Mouse (Mus musculus): ENCODE results near the gene Krt20. TPM values are rescaled to one million over a fixed set of nuclear protein-coding genes. Genes with fewer than 3 reads are reported as not detected.

Gene Krt20
- polyA plus RNA-seq, 1 experiment from 2014 or later, result 28.0 TPM

GRCm38 (mm10) chr11:99385813-99386721 lies 51.9 kb downstream of the Krt20 start:
- WGBS (ENCODE audit: insufficient replicate concordance), result 5% methylated on average over 71 of the region's 71 CpGs
- Histone ChIP-seq H3K4me3 (replicated peaks) (peak overlapping the region; percentile 62), H3K9me3 (replicated peaks) (no peaks in the 10 kb centered on the region), H3K9ac (peak overlapping the region; percentile 59), H3K36me3 (no peaks in the 10 kb centered on the region), H3K27ac (peak overlapping the region; percentile 84), H3K4me2 (peak overlapping the region; percentile 70), H3K4me1 (replicated peaks) (peaks cover 6% of the 10 kb centered on the region), H3K27me3 (peaks cover 16% of the 10 kb centered on the region)
- ATAC-seq (ENCODE audit: low read depth) (peak; percentile 83), DNase-seq (peak; percentile 61)

- DNase-seq (peak; percentile 24), ATAC-seq (ENCODE audit: low read depth) (no peak)
- Histone ChIP-seq H3K9ac (no peak overlapping the region), H3K27me3 (peaks cover 7% of the 10 kb centered on the region; the same call in 1 of the 2 replicates), H3K36me3 (no peaks in the 10 kb centered on the region), H3K4me1 (replicated peaks) (no peaks in the 10 kb centered on the region), H3K27ac (no peak overlapping the region), H3K4me2 (no peak overlapping the region), H3K4me3 (replicated peaks) (no peak overlapping the region), H3K9me3 (replicated peaks) (no peaks in the 10 kb centered on the region)
- 16% methylated on average over 5 of the region's 5 CpGs for WGBS (ENCODE audit: insufficient replicate concordance)
Observed at GRCm38 (mm10) chr11:99379568-99379967, 58.4 kb downstream of the Krt20 start.

Other genes starting within 250 kb of the Krt20 start
- gene Smarce1, start 207.1 kb downstream of the Krt20 start, polyA plus RNA-seq (2015; fragmentation: Nextera tagmentation; extraction: Ambion mirVana), result 96.0 and 123 TPM in 2 replicates
- gene Krt222, start 194.1 kb downstream of the Krt20 start, polyA plus RNA-seq (2015; fragmentation: Nextera tagmentation; extraction: Ambion mirVana), result 0.05 and 0.29 TPM in 2 replicates
- not detected in 2 replicates for gene Krt24, start 152.9 kb downstream of the Krt20 start, polyA plus RNA-seq (2015; fragmentation: Nextera tagmentation; extraction: Ambion mirVana)
- gene Krt25, start 115.2 kb downstream of the Krt20 start, polyA plus RNA-seq (2015; fragmentation: Nextera tagmentation; extraction: Ambion mirVana), result not detected in 2 replicates
- not detected in 2 replicates for gene Krt26, start 100.2 kb downstream of the Krt20 start, polyA plus RNA-seq (2015; fragmentation: Nextera tagmentation; extraction: Ambion mirVana)
- gene Krt27, start 87.0 kb downstream of the Krt20 start, polyA plus RNA-seq (2015; fragmentation: Nextera tagmentation; extraction: Ambion mirVana), result not detected in 2 replicates
- not detected in 2 replicates for gene Krt28, start 63.2 kb downstream of the Krt20 start, polyA plus RNA-seq (2015; fragmentation: Nextera tagmentation; extraction: Ambion mirVana)
- 4.2 and 4.6 TPM in 2 replicates for gene Krt10, start 48.8 kb downstream of the Krt20 start, polyA plus RNA-seq (2015; fragmentation: Nextera tagmentation; extraction: Ambion mirVana)
- gene Krt12, start 15.9 kb downstream of the Krt20 start, polyA plus RNA-seq (2015; fragmentation: Nextera tagmentation; extraction: Ambion mirVana), result not detected in 2 replicates
- 0.54 and 0.67 TPM in 2 replicates for gene Krt23, start 55.0 kb upstream of the Krt20 start, polyA plus RNA-seq (2015; fragmentation: Nextera tagmentation; extraction: Ambion mirVana)
- not detected in 2 replicates for gene Krt39, start 83.2 kb upstream of the Krt20 start, polyA plus RNA-seq (2015; fragmentation: Nextera tagmentation; extraction: Ambion mirVana)
- not detected in 2 replicates for gene Krt40, start 105.0 kb upstream of the Krt20 start, polyA plus RNA-seq (2015; fragmentation: Nextera tagmentation; extraction: Ambion mirVana)
- gene Krtap3-3, start 112.7 kb upstream of the Krt20 start, polyA plus RNA-seq (2015; fragmentation: Nextera tagmentation; extraction: Ambion mirVana), result not detected in 2 replicates
- gene Krtap3-2, start 118.7 kb upstream of the Krt20 start, polyA plus RNA-seq (2015; fragmentation: Nextera tagmentation; extraction: Ambion mirVana), result not detected in 2 replicates
- not detected in 2 replicates for gene Gm11939, start 121.3 kb upstream of the Krt20 start, polyA plus RNA-seq (2015; fragmentation: Nextera tagmentation; extraction: Ambion mirVana)
- gene Krtap3-1, start 128.5 kb upstream of the Krt20 start, polyA plus RNA-seq (2015; fragmentation: Nextera tagmentation; extraction: Ambion mirVana), result not detected in 2 replicates
- gene Krtap1-5, start 142.9 kb upstream of the Krt20 start, polyA plus RNA-seq (2015; fragmentation: Nextera tagmentation; extraction: Ambion mirVana), result not detected in 2 replicates
- not detected in 2 replicates for gene Krtap1-4, start 145.5 kb upstream of the Krt20 start, polyA plus RNA-seq (2015; fragmentation: Nextera tagmentation; extraction: Ambion mirVana)
- gene Krtap1-3, start 153.2 kb upstream of the Krt20 start, polyA plus RNA-seq (2015; fragmentation: Nextera tagmentation; extraction: Ambion mirVana), result not detected in 2 replicates
- not detected in 2 replicates for gene Krtap9-3, start 160.0 kb upstream of the Krt20 start, polyA plus RNA-seq (2015; fragmentation: Nextera tagmentation; extraction: Ambion mirVana)
- gene Gm11938, start 165.2 kb upstream of the Krt20 start, polyA plus RNA-seq (2015; fragmentation: Nextera tagmentation; extraction: Ambion mirVana), result not detected in 2 replicates
- not detected in 2 replicates for gene Gm11937, start 172.0 kb upstream of the Krt20 start, polyA plus RNA-seq (2015; fragmentation: Nextera tagmentation; extraction: Ambion mirVana)
- not detected in 2 replicates for gene Krtap2-4, start 176.7 kb upstream of the Krt20 start, polyA plus RNA-seq (2015; fragmentation: Nextera tagmentation; extraction: Ambion mirVana)
- gene Gm11562, start 182.3 kb upstream of the Krt20 start, polyA plus RNA-seq (2015; fragmentation: Nextera tagmentation; extraction: Ambion mirVana), result not detected in 2 replicates
- gene Krtap4-1, start 190.1 kb upstream of the Krt20 start, polyA plus RNA-seq (2015; fragmentation: Nextera tagmentation; extraction: Ambion mirVana), result not detected in 2 replicates
- not detected in 2 replicates for gene Krtap4-2, start 196.9 kb upstream of the Krt20 start, polyA plus RNA-seq (2015; fragmentation: Nextera tagmentation; extraction: Ambion mirVana)
- gene Krtap4-7, start 205.9 kb upstream of the Krt20 start, polyA plus RNA-seq (2015; fragmentation: Nextera tagmentation; extraction: Ambion mirVana), result not detected in 2 replicates
- not detected in 2 replicates for gene Gm11555, start 212.1 kb upstream of the Krt20 start, polyA plus RNA-seq (2015; fragmentation: Nextera tagmentation; extraction: Ambion mirVana)
- not detected in 2 replicates for gene Gm11563, start 220.8 kb upstream of the Krt20 start, polyA plus RNA-seq (2015; fragmentation: Nextera tagmentation; extraction: Ambion mirVana)
- gene Krtap4-6, start 227.8 kb upstream of the Krt20 start, polyA plus RNA-seq (2015; fragmentation: Nextera tagmentation; extraction: Ambion mirVana), result not detected in 2 replicates